Mouse (Mus musculus) midbrain, embryonic 12.5 days (tissue): ENCODE measurements around the gene Dmd. TPM values are rescaled to one million over a fixed set of nuclear protein-coding genes. Genes with fewer than 3 reads are reported as not detected.

Experiments
- ATAC-seq: fragments of 200-750 bp; cut with Nextera tagmentation; 2 replicates; pipeline ENCODE4 v1.8.0; 2017; ENCODE audit warnings: low read depth, moderate TSS enrichment, moderate library complexity; ENCODE audit not compliant: low FRiP score
- H3K27ac ChIP-seq: fragments of 300-500 bp; sonication (generic); replicated peaks from 2 replicates; pipeline ENCODE4 v1.5.1; 2016; ENCODE audit warnings: mild to moderate bottlenecking
- H3K27me3 ChIP-seq: fragments of 300-500 bp; sonication (generic); 2 replicates; pipeline ENCODE4 v1.6.1; 2016; ENCODE audit warnings: mild to moderate bottlenecking
- H3K36me3 ChIP-seq: fragments of 300-500 bp; sonication (generic); 2 replicates; pipeline ENCODE4 v1.6.1; 2016
- H3K4me1 ChIP-seq: fragments of 300-500 bp; sonication (generic); 2 replicates; pipeline ENCODE4 v1.6.1; 2016
- H3K4me2 ChIP-seq: fragments of 300-500 bp; sonication (generic); replicated peaks from 2 replicates; pipeline ENCODE4 v1.6.1; 2016; ENCODE audit warnings: mild to moderate bottlenecking, moderate library complexity
- H3K4me3 ChIP-seq: fragments of 300-500 bp; sonication (generic); 2 replicates; pipeline ENCODE4 v1.5.1; 2016; ENCODE audit warnings: mild to moderate bottlenecking
- H3K9ac ChIP-seq: fragments of 300-500 bp; sonication (generic); replicated peaks from 2 replicates; pipeline ENCODE4 v1.6.1; 2016; ENCODE audit warnings: mild to moderate bottlenecking, moderate library complexity
- H3K9me3 ChIP-seq: fragments of 300-500 bp; sonication (generic); 2 replicates; pipeline ENCODE4 v1.6.1; 2016; ENCODE audit warnings: mild to moderate bottlenecking
- WGBS: fragments of 180-500 bp; shearing (Covaris S2); methylation state at CpG from one replicate; pipeline ENCODE4 v1.1.7; 2016; 5-methylcytosine and 5-hydroxymethylcytosine counted together
- polyA plus RNA-seq: library from polyadenylated mRNA; unstranded; fragments of >200 nt; fragmentation: Nextera tagmentation; extraction: Ambion mirVana; gene quantifications from 2 replicates; pipeline ENCODE4 v1.2.1, GENCODE M21; 2016

Dmd gene
- polyA plus RNA-seq, 1 experiment from 2014 or later = 16.0 TPM

GRCm38 (mm10) chrX:85207001-85207400 lies 2258.3 kb downstream of the Dmd start:
- H3K4me1 ChIP-seq = no peaks in the 10 kb centered on the region
- H3K36me3 ChIP-seq = no peaks in the 10 kb centered on the region
- 90% methylated on average over 2 of the region's 2 CpGs for WGBS
- no peak overlapping the region for H3K27ac ChIP-seq
- ATAC-seq = no peak
- H3K9ac ChIP-seq = no peak overlapping the region
- no peak overlapping the region for H3K4me3 ChIP-seq
- no peaks in the 10 kb centered on the region for H3K27me3 ChIP-seq
- H3K9me3 ChIP-seq = no peaks in the 10 kb centered on the region
- no peak overlapping the region for H3K4me2 ChIP-seq

GRCm38 (mm10) chrX:85226883-85227282 lies 2278.2 kb downstream of the Dmd start:
- Histone ChIP-seq H3K4me1 (no peaks in the 10 kb centered on the region), H3K36me3 (no peaks in the 10 kb centered on the region), H3K27ac (no peak overlapping the region), H3K4me3 (no peak overlapping the region), H3K27me3 (no peaks in the 10 kb centered on the region), H3K4me2 (no peak overlapping the region), H3K9ac (no peak overlapping the region), H3K9me3 (no peaks in the 10 kb centered on the region)
- ATAC-seq = no peak

- WGBS = 85% methylated on average over 2 of the region's 2 CpGs
- no peaks in the 10 kb centered on the region for H3K27me3 ChIP-seq
- H3K36me3 ChIP-seq = no peaks in the 10 kb centered on the region
- no peak within 1 kb of the TSS for H3K27ac ChIP-seq
- ATAC-seq = no peak
- H3K4me3 ChIP-seq = no peak within 1 kb of the TSS
- H3K4me1 ChIP-seq = no peaks in the 10 kb centered on the region
- no peak within 1 kb of the TSS for H3K4me2 ChIP-seq
- no peak within 1 kb of the TSS for H3K9ac ChIP-seq
- H3K9me3 ChIP-seq = no peaks in the 10 kb centered on the region
Measured at GRCm38 (mm10) chrX:85249379-85249778, 2300.7 kb downstream of the Dmd start, which contains the start of gene Fthl17a. Gene Fthl17a (plus strand): TSS chrX:85249679.
